Mouse (Mus musculus) embryonic facial prominence, embryonic 14.5 days (tissue): ENCODE results near the gene Lrch1. TPM values are rescaled to one million over a fixed set of nuclear protein-coding genes. Genes with fewer than 3 reads are reported as not detected.

Experiments
- ATAC-seq: fragments of 200-750 bp; cut with Nextera tagmentation; 2 replicates; pipeline ENCODE4 v1.8.0; 2017; ENCODE audit warnings: low read depth, moderate number of reproducible peaks, moderate TSS enrichment
- DNase-seq: peaks from one replicate; pipeline ENCODE4 v3.0.0-alpha.2; 2015; ENCODE audit warnings: low spot score
- H3K27ac ChIP-seq: fragments of 300-500 bp; sonication (generic); replicated peaks from 2 replicates; pipeline ENCODE4 v1.5.1; 2014; ENCODE audit warnings: low read depth, mild to moderate bottlenecking, low read length, moderate library complexity
- H3K27me3 ChIP-seq: fragments of 300-500 bp; sonication (generic); replicated peaks from 2 replicates; pipeline ENCODE4 v1.6.1; 2014; ENCODE audit warnings: low read length; ENCODE audit not compliant: control insufficient read depth, insufficient read depth
- H3K36me3 ChIP-seq: fragments of 300-500 bp; sonication (generic); 2 replicates; pipeline ENCODE4 v1.6.1; 2014; ENCODE audit warnings: low read length, mixed read lengths; ENCODE audit not compliant: control insufficient read depth, insufficient read depth
- H3K4me1 ChIP-seq: fragments of 300-500 bp; sonication (generic); 2 replicates; pipeline ENCODE4 v1.6.1; 2014; ENCODE audit warnings: antibody characterized with exemption, low read length; ENCODE audit not compliant: control insufficient read depth, insufficient read depth
- H3K4me2 ChIP-seq: fragments of 300-500 bp; sonication (generic); 2 replicates; pipeline ENCODE4 v1.6.1; 2014; ENCODE audit warnings: low read depth, mild to moderate bottlenecking, low read length, moderate library complexity, mixed read lengths
- H3K4me3 ChIP-seq: fragments of 300-500 bp; sonication (generic); 2 replicates; pipeline ENCODE4 v1.5.1; 2014; ENCODE audit warnings: low read depth, mild to moderate bottlenecking, low read length
- H3K9ac ChIP-seq: fragments of 300-500 bp; sonication (generic); 2 replicates; pipeline ENCODE4 v1.6.1; 2014; ENCODE audit warnings: low read depth, mild to moderate bottlenecking, low read length, moderate library complexity, mixed read lengths
- H3K9me3 ChIP-seq: fragments of 300-500 bp; sonication (generic); 2 replicates; pipeline ENCODE4 v1.6.1; 2016; ENCODE audit warnings: low read length; ENCODE audit not compliant: control insufficient read depth
- WGBS: fragments of 180-500 bp; shearing (Covaris S2); extraction: QIAGEN DNeasy Blood & Tissue Kit; methylation state at CpG from one replicate; pipeline ENCODE4 v1.1.7; 2014; 5-methylcytosine and 5-hydroxymethylcytosine counted together
- polyA plus RNA-seq: library from polyadenylated mRNA; unstranded; fragments of >200 nt; fragmentation: Nextera tagmentation; extraction: Ambion mirVana; gene quantifications from 2 replicates; pipeline ENCODE4 v1.2.1, GENCODE M21; 2014

Lrch1 gene
- polyA plus RNA-seq, 1 experiment from 2014 or later, result 15.6 TPM

- no peaks in the 10 kb centered on the region for H3K36me3 ChIP-seq
- 83% methylated on average over 5 of the region's 5 CpGs for WGBS
- DNase-seq (no peak), ATAC-seq (no peak)
- no peak overlapping the region for H3K4me2 ChIP-seq
- no peak overlapping the region for H3K27ac ChIP-seq
- H3K9me3 ChIP-seq, result no peaks in the 10 kb centered on the region
- H3K4me3 ChIP-seq, result no peak overlapping the region
- H3K4me1 ChIP-seq, result no peaks in the 10 kb centered on the region
- H3K9ac ChIP-seq, result no peak overlapping the region
- H3K27me3 ChIP-seq, result no peaks in the 10 kb centered on the region
Measured at GRCm38 (mm10) chr14:74983079-74983478, 35.4 kb upstream of the Lrch1 start.

- H3K27me3 ChIP-seq, result no peaks in the 10 kb centered on the region
- 68% methylated on average over 3 of the region's 3 CpGs for WGBS
- ATAC-seq, result no peak
- no peaks in the 10 kb centered on the region for H3K4me1 ChIP-seq
- no peaks in the 10 kb centered on the region for H3K36me3 ChIP-seq
- H3K9ac ChIP-seq, result no peak overlapping the region
- DNase-seq, result no peak
- no peaks in the 10 kb centered on the region for H3K9me3 ChIP-seq
- H3K27ac ChIP-seq, result no peak overlapping the region
- H3K4me3 ChIP-seq, result no peak overlapping the region
- H3K4me2 ChIP-seq, result no peak overlapping the region
Measured at GRCm38 (mm10) chr14:74981016-74981415, 33.3 kb upstream of the Lrch1 start.

GRCm38 (mm10) chr14:74976972-74977371 lies 29.3 kb upstream of the Lrch1 start:
- Histone ChIP-seq H3K36me3 (no peaks in the 10 kb centered on the region), H3K9me3 (no peaks in the 10 kb centered on the region), H3K4me2 (no peak overlapping the region), H3K27me3 (no peaks in the 10 kb centered on the region), H3K9ac (no peak overlapping the region), H3K27ac (no peak overlapping the region), H3K4me3 (no peak overlapping the region), H3K4me1 (no peaks in the 10 kb centered on the region)
- no peak for DNase-seq
- WGBS, result 79% methylated on average over 6 of the region's 6 CpGs
- ATAC-seq, result no peak

- no peaks in the 10 kb centered on the region for H3K9me3 ChIP-seq
- no peaks in the 10 kb centered on the region for H3K4me1 ChIP-seq
- no peak overlapping the region for H3K4me3 ChIP-seq
- no peaks in the 10 kb centered on the region for H3K27me3 ChIP-seq
- WGBS, result 69% methylated on average over 10 of the region's 10 CpGs
- no peak overlapping the region for H3K4me2 ChIP-seq
- DNase-seq (no peak), ATAC-seq (no peak)
- no peak overlapping the region for H3K9ac ChIP-seq
- no peaks in the 10 kb centered on the region for H3K36me3 ChIP-seq
- H3K27ac ChIP-seq, result no peak overlapping the region
Measured at GRCm38 (mm10) chr14:74974136-74974651, 26.5 kb upstream of the Lrch1 start.

GRCm38 (mm10) chr14:74972687-74973086 lies 25.0 kb upstream of the Lrch1 start:
- Histone ChIP-seq H3K4me3 (no peak overlapping the region), H3K9ac (no peak overlapping the region), H3K36me3 (no peaks in the 10 kb centered on the region), H3K4me1 (no peaks in the 10 kb centered on the region), H3K27ac (no peak overlapping the region), H3K27me3 (no peaks in the 10 kb centered on the region), H3K9me3 (no peaks in the 10 kb centered on the region), H3K4me2 (no peak overlapping the region)
- 80% methylated on average over 5 of the region's 5 CpGs for WGBS
- ATAC-seq (no peak), DNase-seq (no peak)

- H3K27ac ChIP-seq, result no peak overlapping the region
- 34% methylated on average over 3 of the region's 3 CpGs for WGBS
Measured at GRCm38 (mm10) chr14:74972216-74972615, 24.5 kb upstream of the Lrch1 start.

GRCm38 (mm10) chr14:74963402-74963764 lies 15.7 kb upstream of the Lrch1 start:
- Histone ChIP-seq H3K4me2 (no peak overlapping the region), H3K9me3 (0 out of 2 replicates have a peak, but pooled peaks cover 3% of the 10 kb centered on the region), H3K4me1 (0 out of 2 replicates have a peak, but pooled peaks cover 3% of the 10 kb centered on the region), H3K27me3 (no peaks in the 10 kb centered on the region), H3K36me3 (no peaks in the 10 kb centered on the region), H3K4me3 (no peak overlapping the region), H3K9ac (no peak overlapping the region), H3K27ac (no peak overlapping the region)
- no peak for ATAC-seq
- 30% methylated on average over 3 of the region's 3 CpGs for WGBS
- peak; percentile 39 for DNase-seq

More at GRCm38 (mm10) chr14:74972216-74972615, 24.5 kb upstream of the Lrch1 start:
- H3K4me2 ChIP-seq, result no peak overlapping the region
- DNase-seq (no peak), ATAC-seq (no peak)
- H3K4me3 ChIP-seq, result no peak overlapping the region
- H3K4me1 ChIP-seq, result no peaks in the 10 kb centered on the region
- no peaks in the 10 kb centered on the region for H3K27me3 ChIP-seq
- no peaks in the 10 kb centered on the region for H3K9me3 ChIP-seq
- no peaks in the 10 kb centered on the region for H3K36me3 ChIP-seq
- no peak overlapping the region for H3K9ac ChIP-seq

GRCm38 (mm10) chr14:74962713-74963401 lies 15.2 kb upstream of the Lrch1 start:
- ATAC-seq, result no peak
- WGBS, result 62% methylated on average over 8 of the region's 8 CpGs
- no peak overlapping the region for H3K27ac ChIP-seq

GRCm38 (mm10) chr14:74960568-74960967 lies 12.9 kb upstream of the Lrch1 start:
- H3K4me1 ChIP-seq, result 0 out of 2 replicates have a peak, but pooled peaks cover 3% of the 10 kb centered on the region
- H3K4me2 ChIP-seq, result no peak overlapping the region
- ATAC-seq, result no peak
- H3K36me3 ChIP-seq, result no peaks in the 10 kb centered on the region
- H3K27me3 ChIP-seq, result no peaks in the 10 kb centered on the region
- no peaks in the 10 kb centered on the region for H3K9me3 ChIP-seq
- WGBS, result 72% methylated on average over 5 of the region's 5 CpGs
- no peak for DNase-seq
- no peak overlapping the region for H3K27ac ChIP-seq
- no peak overlapping the region for H3K4me3 ChIP-seq
- no peak overlapping the region for H3K9ac ChIP-seq

More at GRCm38 (mm10) chr14:74962713-74963401, 15.2 kb upstream of the Lrch1 start:
- no peak for DNase-seq
- Histone ChIP-seq H3K36me3 (no peaks in the 10 kb centered on the region), H3K4me3 (no peak overlapping the region), H3K4me2 (no peak overlapping the region), H3K9ac (no peak overlapping the region), H3K27me3 (no peaks in the 10 kb centered on the region), H3K9me3 (0 out of 2 replicates have a peak, but pooled peaks cover 3% of the 10 kb centered on the region), H3K4me1 (0 out of 2 replicates have a peak, but pooled peaks cover 3% of the 10 kb centered on the region)
